Mouse (Mus musculus) 3T3-L1 (cell line): ENCODE measurements around the gene Pif1.
A peak's percentile ranks its signal among the peaks of the same experiment; 100 is the strongest.

Experiments used
- DNase-seq: peaks from one replicate; pipeline ENCODE4 v3.0.0-alpha.2; 2015; ENCODE audit warnings: low read depth, low spot score

The Pif1 gene

DNA sequence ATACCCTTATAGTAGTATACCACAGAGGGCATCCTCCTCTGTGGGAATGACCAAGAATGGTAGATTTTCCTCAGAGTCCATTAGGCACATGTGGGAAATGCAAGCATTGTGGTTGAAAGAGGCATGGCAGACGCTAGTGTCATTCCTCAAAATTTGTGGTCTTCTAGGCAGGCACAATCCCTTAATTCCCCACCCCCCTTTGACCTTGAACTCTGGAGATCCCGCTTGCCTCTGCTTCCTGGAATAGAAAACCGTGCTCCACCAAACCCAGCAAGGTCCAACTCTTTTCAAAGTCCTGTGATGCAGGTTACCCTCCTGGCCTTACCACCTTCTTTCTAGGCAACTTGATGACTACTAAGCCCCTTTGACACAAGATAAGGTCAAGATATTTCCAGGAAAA is 5.8 kb downstream of the Pif1 start:
- DNase-seq: no peak

DNA sequence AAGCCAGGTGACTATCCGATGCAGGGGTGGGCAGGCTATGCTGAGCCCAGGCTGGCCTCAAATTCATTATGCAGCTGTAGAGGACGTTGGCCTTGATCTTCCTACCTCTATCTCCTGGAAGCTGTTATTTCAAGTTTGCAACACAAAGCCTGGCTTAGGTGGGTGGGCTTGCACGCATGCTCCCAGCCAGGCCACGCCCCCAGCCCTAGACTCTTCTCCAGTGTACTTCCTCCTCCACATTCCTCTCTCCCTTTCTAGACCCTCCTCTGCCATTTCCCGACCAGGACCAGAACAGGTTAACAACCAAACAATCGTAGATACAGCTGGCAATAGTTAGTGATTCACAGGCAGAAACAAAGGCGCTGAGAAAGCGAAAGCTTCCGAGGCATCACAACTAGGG is 6.6 kb downstream of the Pif1 start:
- no peak for DNase-seq

DNA sequence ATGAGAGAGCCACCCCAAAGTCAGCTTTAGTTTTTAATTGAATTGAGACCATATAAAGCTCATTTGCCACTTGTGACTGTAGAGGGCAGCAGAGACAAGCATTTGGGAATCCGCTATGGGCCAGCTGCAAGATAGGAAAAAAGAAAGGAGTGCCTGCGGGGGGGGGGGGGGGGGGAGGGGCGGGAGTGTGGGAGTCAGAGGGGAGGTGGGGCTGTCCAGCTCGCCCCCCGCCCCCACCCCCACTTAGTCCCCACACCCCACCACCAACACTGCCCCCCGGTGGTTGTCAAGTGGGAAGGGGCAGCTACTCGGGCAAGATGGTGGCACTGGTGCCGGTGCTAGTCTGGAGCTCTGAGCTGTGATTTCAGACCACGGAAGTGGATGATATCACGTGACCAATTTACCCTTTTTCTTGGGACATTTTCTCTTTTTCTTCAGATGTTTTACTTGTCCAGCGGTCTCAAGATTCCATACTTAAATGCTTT is 11.8 kb downstream of the Pif1 start:
- peak; percentile 79 for DNase-seq

DNA sequence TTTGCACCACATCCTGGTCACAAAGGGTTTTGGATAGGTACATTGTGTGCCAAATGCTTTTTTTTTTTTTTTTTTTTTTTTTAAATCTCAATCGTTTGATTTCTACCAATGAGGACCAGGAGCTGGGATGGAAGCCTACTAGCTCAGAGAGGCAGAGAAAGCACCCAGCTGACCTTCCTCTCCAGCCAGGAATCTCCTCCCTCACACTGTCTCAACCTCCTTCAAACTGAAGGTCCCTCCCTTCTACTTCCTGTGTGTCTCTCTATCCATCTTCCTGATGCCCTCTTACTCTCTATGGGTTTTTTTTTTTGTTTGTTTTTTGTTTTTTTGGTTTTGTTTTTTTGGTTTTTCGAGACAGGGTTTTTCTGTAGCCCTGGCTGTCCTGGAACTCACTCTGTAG is 14.0 kb downstream of the Pif1 start:
- DNase-seq: peak; percentile 23

DNA sequence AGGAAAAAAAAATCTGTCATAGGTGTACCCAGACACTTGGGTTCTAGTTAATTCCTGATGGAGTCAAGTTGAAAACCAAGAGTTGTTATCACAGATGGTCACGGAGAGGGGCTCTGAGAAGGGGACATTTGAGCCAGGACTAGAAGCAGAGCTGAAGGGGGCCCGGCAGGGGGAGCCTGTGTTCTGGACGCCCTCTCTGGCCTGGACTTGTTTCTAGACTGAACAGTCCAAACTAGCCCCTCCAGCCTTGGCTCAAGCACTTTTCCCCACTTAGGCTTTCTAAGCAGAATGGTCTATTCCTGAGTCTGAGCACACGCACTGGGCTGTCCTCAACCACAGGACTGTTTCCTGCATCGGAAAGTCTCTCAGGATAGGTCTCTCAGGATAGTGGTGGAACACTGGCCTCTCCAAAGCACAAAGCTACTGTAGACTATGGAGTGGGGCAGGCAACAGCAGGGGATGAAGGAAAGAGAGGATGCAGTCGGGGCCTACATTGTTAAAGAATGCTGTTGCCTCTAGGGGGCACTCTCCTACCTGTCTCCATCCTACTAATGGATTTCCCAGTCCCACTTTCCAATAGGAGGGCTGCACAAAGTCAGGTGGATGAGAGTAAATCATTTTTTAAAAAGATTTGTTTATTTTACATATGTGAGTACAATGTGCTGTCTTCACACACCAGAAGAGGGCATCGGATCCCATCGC is 16.6 kb downstream of the Pif1 start:
- DNase-seq: peak; percentile 43

DNA sequence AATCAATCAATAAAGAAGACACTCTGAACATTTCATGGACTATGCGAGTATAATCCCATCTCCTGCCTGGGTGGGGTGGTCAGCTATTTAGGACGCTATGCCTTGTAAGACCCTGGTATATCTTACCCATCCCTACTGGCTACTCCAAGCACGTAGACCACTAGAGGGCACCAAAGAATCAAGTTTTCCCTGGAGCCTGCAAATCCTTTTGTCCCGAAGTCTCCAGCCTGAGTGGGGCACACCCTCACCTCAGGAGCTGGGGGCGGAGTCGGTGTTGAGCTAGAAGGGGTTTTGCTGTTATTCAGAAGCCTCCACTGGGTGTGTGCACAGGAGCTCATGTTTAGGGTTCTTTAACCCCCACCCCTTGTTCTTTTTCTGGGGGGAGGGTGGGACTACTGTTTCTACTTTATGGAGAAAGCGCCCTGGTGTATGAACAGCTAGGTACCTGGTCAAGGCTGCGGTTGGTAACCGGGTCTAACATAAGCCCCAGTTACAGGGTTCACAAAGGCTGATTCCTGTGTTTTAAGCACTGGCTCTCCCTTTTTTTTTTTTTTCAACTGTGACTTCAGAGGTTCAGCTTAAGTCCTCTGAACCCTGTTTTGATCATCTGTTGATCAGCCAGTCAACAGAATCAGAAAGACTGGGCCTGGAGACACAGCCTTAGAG is 18.6 kb downstream of the Pif1 start:
- peak; percentile 94 for DNase-seq

DNA sequence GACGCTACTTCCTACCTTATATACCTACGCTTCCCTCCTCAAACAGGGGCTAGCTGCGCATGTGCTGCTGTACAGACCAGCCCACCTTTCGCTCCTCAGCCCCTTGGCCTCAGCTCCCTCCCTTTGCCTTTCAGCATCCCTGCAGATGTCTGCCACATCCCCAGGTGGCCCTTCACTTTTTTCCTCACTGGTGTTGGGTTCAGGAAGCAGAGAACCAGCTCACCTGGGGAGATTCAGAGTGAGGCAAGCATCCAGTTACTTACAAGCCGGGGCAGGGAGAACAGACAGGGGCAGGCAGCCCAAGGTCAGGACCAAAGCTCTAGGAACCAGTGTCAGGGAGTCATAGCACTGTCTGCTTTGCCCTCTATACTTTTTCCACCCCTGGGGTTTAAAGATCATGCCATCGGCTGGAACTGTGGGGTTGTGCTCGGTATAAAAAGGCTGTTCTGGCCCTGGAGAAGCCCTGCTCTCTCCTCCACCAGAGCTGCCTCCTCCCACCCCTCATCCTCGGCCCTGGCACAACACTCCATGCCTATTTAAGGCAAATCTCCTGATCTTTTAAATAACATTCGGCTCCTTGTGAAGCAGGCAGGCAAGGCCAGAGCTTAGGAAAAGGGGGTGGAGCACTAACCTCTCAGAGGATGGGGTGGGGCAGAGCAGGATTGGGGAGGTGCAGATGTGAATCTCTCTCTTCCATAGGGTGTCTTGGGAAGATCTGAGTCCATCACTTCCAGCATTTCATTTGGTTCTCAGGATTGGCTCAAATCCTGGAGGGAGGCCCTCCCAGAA is 19.6 kb downstream of the Pif1 start:
- peak; percentile 22 for DNase-seq

DNA sequence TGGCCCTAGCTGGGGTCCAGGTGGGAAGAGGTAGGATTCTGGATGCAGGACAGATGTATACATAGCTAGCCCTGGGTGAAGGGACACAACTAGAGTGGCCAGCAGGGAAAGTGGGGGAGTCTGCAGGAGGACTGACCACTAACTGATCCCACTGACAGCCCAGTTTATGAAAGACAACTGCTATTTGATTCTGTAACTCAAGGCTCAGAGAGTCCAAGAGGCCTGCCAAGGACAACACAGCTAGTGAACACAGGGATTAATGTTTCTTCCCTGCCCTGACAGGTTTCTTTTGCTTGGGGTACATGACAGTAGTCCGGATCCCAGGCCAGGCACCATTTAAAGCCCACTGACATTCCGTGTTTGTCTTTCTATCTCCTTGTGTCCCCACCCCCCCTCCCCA is 20.2 kb downstream of the Pif1 start:
- no peak for DNase-seq

DNA sequence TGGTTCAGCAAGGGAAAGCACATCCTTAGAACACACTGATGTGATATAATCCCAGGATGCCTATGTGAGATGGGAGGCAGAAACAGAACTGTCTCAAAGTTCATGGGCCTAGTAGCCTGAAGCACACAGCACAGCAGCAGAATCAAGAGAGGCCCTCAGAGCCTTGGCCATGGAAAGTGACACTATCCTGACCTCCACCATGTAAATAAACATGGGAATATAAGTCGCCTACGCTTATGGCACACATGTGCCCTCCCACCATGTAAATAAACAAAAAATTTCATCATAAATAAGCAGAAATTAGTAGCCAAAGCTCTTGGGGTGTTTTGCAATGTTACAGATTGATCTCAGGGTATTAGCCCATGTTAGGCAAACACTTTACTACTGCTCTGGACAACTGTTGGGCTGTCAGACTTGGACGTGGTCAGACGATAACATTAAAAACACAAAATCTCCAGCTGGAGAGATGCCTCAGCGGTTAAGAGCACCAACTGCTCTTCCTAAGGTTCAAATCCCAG is 25.1 kb downstream of the Pif1 start:
- no peak for DNase-seq

DNA sequence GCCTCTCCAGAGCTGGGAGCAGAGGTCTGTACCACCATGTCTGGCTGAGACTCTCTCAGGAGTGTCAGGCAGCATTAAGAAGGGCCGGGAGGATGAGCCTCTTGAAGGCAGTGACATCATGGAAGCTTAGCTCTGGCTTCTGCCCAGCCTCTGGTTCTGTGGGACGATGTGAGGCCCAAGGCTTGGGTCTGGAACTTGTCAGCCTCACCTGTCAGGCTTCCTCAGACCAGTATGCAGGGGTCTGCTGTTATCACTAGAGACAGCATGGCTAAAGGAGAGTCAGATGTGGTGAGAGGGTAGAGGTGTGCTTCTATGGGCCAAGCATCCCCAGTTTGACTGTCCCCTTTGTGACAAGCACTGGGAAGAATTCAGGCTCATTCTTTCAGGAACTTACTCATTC is 26.1 kb downstream of the Pif1 start:
- no peak for DNase-seq

DNA sequence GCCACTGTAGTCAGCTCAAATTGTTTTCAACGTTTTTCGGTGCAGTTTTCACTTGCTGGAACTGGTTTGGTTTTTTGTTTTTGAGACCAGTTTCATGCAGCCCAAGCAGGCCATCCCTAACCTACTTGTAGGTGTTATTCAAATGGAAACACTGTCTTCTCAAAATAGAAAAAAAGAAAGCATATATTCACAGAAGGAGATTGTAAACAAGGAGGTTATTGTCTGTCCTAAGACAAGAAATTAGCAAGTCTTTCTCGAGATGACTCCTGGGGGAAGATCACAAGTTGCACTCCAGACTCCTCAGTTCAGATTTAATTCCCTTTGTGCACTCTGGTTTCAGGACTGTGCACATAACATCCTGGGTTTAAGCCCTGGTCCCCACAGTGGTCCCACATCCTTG is 32.4 kb downstream of the Pif1 start:
- no peak for DNase-seq

DNA sequence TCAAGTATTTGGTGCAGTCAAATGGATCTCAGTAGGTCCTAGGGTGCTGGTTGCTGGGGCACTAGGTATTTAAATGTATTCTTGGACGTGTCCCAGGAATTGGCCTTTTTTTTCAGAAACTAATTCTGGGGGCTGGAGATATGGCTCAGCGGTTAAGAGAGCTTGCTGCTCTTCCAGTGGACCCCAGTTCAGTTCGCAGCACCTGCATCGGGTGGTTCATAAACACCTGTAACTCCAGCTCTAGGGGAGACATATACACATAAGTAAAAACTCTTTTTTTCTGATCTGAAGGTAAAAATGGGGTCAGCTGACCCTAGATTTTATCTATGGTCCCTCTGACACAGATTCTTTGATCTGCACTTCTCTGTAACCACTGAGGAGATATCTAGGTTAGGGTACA is 34.2 kb downstream of the Pif1 start:
- no peak for DNase-seq

DNA sequence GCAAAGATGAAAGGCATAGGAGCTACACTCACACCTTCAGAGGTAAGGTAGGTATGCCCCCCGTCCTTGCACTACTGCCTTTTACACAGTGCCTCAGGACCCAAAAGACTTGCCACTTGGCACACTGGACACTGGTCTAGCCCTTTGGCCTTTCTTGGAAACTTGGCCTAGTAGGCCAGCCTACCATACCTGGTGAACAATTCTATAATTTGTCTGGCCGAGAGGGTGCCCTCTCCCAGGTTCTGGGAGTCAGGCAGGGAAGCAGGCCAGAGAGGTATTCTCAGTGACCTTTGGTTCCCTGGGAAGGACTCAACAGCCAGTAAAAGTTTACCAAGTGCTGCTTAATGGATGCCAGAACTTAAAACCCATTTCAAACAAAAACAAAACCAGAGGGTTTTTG is 34.7 kb downstream of the Pif1 start:
- DNase-seq: no peak

DNA sequence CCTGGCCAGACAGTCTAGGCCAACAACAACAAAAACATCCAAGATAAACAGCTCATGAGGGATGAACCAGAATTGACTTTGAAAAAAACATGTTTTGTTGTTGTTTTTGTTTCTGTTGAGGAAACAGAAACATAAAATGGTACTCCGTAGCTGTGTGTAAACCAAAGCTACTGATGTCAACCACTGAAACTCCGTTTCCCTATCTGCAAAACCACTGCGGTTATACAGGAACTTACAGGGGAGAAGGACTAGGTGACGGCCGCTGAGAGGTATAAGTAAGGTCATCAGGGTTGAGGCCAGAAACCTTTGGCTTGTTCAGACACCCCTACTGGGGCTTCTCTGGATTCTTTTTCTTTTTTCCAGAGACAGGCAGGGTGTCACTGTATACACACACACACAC is 35.9 kb downstream of the Pif1 start:
- no peak for DNase-seq

DNA sequence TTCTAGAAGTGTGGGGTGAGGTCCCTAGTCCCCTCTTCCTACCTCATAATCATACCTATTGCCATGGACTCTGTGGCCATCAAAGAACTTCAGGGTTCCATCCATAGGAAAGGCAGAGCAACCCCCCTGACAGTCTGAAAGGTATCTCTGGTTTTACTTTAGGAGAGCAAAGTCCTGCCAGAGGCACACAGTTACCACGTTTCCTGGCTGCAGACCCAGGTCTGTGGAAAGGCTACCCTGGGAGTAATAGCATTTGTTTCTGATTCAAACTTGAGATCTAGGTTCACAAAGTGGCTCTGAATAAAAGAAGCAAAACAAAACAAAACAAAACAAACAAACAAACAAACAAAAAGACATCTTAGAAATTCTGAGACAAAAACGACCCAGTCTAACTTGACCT is 37.3 kb downstream of the Pif1 start:
- no peak for DNase-seq

DNA sequence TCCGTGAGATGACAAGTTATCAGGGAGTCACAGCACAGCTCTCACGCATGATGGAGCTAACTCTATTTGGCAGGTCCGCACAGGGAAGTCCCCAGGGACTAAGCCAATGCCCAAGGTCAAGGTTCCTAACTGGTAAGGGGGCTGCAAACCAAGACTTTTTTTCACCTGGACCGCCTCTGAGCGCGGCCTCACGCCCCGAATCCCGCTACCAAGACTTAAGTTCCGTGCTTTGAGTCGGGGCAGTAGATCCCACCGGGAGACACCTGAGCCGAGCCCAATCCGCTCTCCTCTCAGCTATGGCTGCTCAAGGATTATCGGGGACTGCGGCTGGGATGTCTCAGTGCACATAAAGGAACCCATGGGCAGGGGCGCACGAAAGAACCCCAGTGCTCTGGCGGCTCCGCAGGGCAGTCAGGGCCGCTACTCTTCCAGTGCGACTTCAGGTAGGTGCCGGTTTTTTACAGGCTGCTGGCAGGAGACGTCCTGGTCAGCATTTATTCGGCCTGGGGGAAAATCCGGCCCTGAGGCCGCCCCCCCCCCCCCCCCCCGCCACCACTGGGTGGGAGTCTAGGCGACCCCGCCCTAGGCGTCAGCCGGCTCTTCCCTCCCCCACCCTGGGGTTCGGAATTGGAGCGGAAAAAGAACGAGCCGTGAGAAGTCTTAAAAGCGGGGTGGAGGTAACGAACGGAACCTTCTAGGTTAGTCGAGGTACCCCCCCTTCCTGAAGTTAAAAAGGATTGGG is 42.2 kb downstream of the Pif1 start, which contains the start of gene Rbpms2:
Rbpms2 (plus strand) TSS at position 624 of the 742 bp plus-strand sequence.
- DNase-seq: no peak

DNA sequence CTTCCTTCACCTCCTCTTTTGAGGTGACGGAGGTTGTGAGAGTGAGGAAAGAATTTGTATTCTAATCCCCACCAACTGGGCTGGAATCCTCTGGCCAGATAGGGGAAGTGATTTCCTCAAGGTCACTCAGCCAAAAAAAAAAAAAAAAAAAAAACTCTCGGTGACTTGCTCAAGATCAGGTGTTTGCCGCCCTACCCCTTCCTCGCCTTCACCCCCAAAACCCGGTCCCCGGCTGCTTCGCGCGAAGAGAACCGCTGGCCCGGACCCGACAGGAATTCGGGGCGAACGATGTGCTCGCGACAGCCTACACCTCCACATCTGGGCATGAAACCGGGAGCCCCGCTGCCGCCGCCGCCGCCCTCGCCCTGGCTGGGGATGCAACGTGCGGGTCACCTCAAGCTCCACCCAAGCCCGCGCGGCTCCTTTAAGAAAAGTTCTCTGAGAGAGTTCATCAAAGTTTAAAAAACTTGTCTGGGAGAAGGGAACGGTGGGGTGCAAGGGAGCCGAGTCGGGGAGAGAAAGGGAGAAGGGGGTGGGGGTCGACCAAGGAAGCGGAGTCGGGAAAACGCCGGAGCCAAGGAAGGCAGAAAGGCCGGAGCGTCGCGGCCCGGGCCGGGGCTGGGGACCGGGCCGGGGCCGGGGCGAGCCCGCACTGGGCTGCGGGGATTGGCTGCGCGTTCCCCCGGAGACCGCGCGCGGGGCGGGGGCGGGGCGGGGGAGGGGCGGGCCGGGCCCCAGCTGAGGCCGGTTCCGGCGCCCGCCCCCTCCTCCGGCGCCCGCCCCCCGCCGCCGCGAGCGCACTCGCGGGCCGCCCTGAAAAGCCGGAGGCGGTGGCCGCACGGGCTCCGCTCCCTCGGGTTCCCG is 43.0 kb downstream of the Pif1 start:
- peak; percentile 32 for DNase-seq

DNA sequence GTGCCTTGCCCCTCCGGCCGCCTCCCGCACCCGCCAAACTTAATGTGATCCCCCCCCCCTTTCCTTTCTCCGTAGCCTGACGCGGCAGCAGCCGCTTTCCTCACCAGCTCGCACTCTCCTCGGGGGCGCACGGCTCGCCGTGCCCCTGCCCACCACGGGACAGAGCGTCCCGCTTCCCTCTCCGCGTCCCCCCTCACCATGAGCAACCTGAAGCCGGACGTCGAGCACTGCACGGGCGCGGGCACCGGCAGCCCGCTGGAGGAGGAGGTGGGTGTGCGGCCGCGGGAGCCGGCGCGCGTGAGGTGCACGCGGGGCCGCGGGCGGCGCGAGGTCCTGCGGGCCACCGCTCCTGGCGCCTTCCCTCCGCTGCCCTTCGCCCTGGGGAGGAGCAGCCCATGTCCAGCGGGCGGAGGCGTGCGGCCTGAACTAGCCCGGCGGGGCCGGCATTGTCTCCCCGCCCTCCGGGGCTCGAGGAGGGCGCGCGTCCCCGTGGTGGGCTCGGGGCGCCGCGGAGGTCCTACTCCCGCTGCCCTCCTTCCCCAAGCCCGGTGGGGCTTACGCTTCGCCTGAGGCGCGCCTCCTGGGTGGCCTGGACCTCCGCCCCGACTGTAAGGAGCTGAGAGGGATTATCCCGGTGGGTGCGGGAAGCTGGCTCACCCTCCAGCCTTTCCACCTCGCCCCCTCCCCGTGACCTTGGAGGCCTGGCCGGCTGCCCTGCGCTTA is 43.8 kb downstream of the Pif1 start:
- no peak for DNase-seq

DNA sequence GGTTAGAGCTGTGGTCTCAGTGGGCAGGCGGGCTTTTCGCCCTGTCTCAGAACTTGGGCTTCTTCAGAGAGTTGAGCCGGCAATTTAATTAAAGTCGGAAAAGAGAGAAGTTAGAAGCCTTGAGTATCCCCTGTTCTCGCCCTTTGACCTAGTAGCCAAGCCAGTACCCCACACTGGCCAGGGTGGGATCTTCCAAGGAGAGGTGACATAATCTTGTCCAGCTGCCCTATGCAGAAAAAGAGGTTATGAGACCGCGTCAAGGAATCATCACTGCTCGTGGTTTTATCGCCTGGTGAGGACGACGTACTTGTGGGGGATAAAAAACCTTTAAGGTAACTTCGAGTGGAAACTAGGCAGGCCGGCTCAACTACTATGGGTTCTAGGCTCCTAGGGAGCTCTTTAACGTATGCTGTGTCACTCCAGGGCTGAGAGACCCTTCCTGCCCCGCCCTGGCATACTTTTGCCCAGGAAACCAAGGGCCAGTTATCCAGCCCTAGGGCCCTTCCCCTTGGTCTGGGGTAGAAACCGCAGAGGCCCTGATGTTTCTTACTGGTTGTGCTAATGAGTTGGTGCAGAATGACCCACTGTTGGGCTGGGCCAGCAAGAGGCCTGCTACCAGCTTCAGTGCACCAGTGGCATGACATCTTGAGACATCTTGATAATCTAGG is 44.5 kb downstream of the Pif1 start:
- no peak for DNase-seq
